ENCODE assay signal across 19 mouse cellular contexts in the genomic region with DNA sequence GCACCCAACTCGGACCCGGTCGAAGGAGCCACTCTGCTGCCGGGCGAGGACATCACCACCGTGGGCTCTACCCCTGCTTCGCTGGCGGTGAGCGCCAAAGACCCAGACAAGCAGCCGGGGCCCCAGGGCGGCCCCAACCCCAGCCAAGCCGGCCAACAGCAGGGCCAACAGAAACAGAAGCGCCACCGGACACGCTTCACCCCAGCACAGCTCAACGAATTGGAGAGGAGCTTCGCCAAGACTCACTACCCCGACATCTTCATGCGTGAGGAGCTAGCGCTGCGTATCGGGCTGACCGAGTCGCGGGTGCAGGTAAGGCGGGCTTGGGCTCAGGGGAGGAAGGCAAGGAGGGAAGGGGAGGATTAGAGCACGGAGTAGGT. TPM values are rescaled to one million over a fixed set of nuclear protein-coding genes. Genes with fewer than 3 reads are reported as not detected.
DNase-seq lines count a peak whose midpoint lies in the region; ATAC-seq and TF ChIP-seq lines count a peak whose summit lies in the region.
"Had no signal": no experiment of that assay in that cellular context is flagged by ENCODE, and none has a peak within 500 bp of the region (broad histone marks: within the 10 kb centered on the region; RNA-seq: fewer than 3 reads in every experiment).

No protein-coding gene starts in this region.

- 0 out of 2 replicates have a peak, but pooled peaks have one; percentile 12 for ATAC-seq in hindbrain, embryonic 13.5 days (ENCODE audit: low FRiP score)
- ATAC-seq in midbrain, embryonic 14.5 days (ENCODE audit: low FRiP score, low TSS enrichment), result no peak
- ATAC-seq: inflammation-experienced regulatory T-cells, adult 6 months had no signal

- peak; percentile 65 for DNase-seq in ES-CJ7 (ENCODE audit: low read depth, low spot score)
- peak; percentile 33 for DNase-seq in brain, embryonic 14.5 days (ENCODE audit: low read depth)
- peak; percentile 25 for DNase-seq in midbrain, embryonic 14.5 days
- no peak for DNase-seq in urinary bladder, adult 18-20 months (ENCODE audit: low spot score in 2 of 2)
- no peak for DNase-seq in gastrocnemius, postnatal 4 days (ENCODE audit: low spot score in 2 of 2)
- DNase-seq in left cerebral cortex, adult 8-10 months (ENCODE audit: low spot score in 2 of 2), result no peak
- no peak for DNase-seq in cerebellum, adult 9-10 months
- DNase-seq: adrenal gland, postnatal 36 days; cerebellum, adult 11 months; gastrocnemius, postnatal 14 days; kidney, postnatal 10 days; liver had no signal

- no peak for TF ChIP-seq POLR2A in brain, embryonic 14.5 days (IDR thresholded peaks at IDR 0.05; ENCODE audit: borderline replicate concordance, extremely low read depth, insufficient read depth, insufficient read length, poor library complexity, severe bottlenecking)

- under 1% methylated on average over 26 of the region's 27 CpGs for WGBS in hindbrain, embryonic 13.5 days
- under 1% methylated on average over 27 of the region's 27 CpGs for WGBS in midbrain, embryonic 14.5 days

- peak overlapping the region; percentile 38 for H3K4me3 ChIP-seq in hindbrain, embryonic 13.5 days
- H3K4me3 ChIP-seq in midbrain, embryonic 14.5 days (replicated peaks; ENCODE audit: low read depth, low read length), result peak overlapping the region; percentile 15; the same call in 1 of the 2 replicates
- H3K4me3 ChIP-seq: lung, embryonic 15.5 days; megakaryocyte, embryonic 14.5 days had no signal

- H3K27ac ChIP-seq in hindbrain, embryonic 13.5 days, result peak overlapping the region; percentile 81
- peak overlapping the region; percentile 57 for H3K27ac ChIP-seq in midbrain, embryonic 14.5 days (replicated peaks; ENCODE audit: low read depth, low read length)
- H3K27ac ChIP-seq: lung, embryonic 15.5 days had no signal

- H3K36me3 ChIP-seq in hindbrain, embryonic 13.5 days, result no peaks in the 10 kb centered on the region
- no peaks in the 10 kb centered on the region for H3K36me3 ChIP-seq in midbrain, embryonic 14.5 days (ENCODE audit: control insufficient read depth, insufficient read depth, low read length)
- H3K36me3 ChIP-seq: lung, embryonic 15.5 days had no signal

- peak overlapping the region; percentile 62 for H3K9ac ChIP-seq in hindbrain, embryonic 13.5 days
- H3K9ac ChIP-seq in midbrain, embryonic 14.5 days (replicated peaks; ENCODE audit: low read length), result peak overlapping the region; percentile 34; the same call in 1 of the 2 replicates
- H3K9ac ChIP-seq: lung, embryonic 15.5 days had no signal

- 0 out of 2 replicates have a peak overlapping the region, but pooled peaks have one; percentile 4 for H3K4me2 ChIP-seq in hindbrain, embryonic 13.5 days
- no peak overlapping the region for H3K4me2 ChIP-seq in midbrain, embryonic 14.5 days (ENCODE audit: low read length)
- H3K4me2 ChIP-seq: lung, embryonic 15.5 days had no signal

- H3K27me3 ChIP-seq in hindbrain, embryonic 13.5 days, result peaks cover 82% of the 10 kb centered on the region
- peaks cover 71% of the 10 kb centered on the region for H3K27me3 ChIP-seq in midbrain, embryonic 14.5 days (ENCODE audit: control insufficient read depth, insufficient read depth, low read length)

- no peak for TF ChIP-seq CTCF in brain, embryonic 14.5 days (IDR thresholded peaks at IDR 0.05; ENCODE audit: borderline replicate concordance, extremely low read depth, insufficient read depth, insufficient read length)

- peaks cover 8% of the 10 kb centered on the region for H3K4me1 ChIP-seq in hindbrain, embryonic 13.5 days (replicated peaks)
- no peaks in the 10 kb centered on the region for H3K4me1 ChIP-seq in midbrain, embryonic 14.5 days (ENCODE audit: control insufficient read depth, insufficient read depth, low read length)
- H3K4me1 ChIP-seq: lung, embryonic 15.5 days had no signal

- H3K9me3 ChIP-seq in hindbrain, embryonic 13.5 days, result no peaks in the 10 kb centered on the region
- H3K9me3 ChIP-seq in midbrain, embryonic 14.5 days (ENCODE audit: control insufficient read depth, low read length), result no peaks in the 10 kb centered on the region
- H3K9me3 ChIP-seq: lung, embryonic 15.5 days had no signal

RNA-seq across cellular contexts. Expression of a gene that starts 1.8 kb away (rescaled TPM):
- polyA plus RNA-seq in brain, embryonic 14.5 days (2012; rRNA removed), result 19.3 and 42.9 TPM in 2 replicates
- polyA plus RNA-seq in hindbrain, embryonic 13.5 days (2015; fragmentation: Nextera tagmentation; extraction: Ambion mirVana), result 10.0 and 14.1 TPM in 2 replicates
- 5.3 and 5.4 TPM in 2 replicates for polyA plus RNA-seq in midbrain, embryonic 14.5 days (2014; fragmentation: Nextera tagmentation; extraction: Ambion mirVana)
- not detected for total RNA-seq in gastrocnemius, postnatal 4 days (2021)
- total RNA-seq in left cerebral cortex, adult 8-10 months (2022), result under 1 TPM; 0.17 to 0.84 (median 0.39) TPM
- total RNA-seq: adrenal gland, postnatal 36 days; common myeloid progenitor, adult 5-6 weeks; gastrocnemius, postnatal 14 days had no signal
- polyA plus RNA-seq: heart, embryonic 14.5 days; inflammation-experienced regulatory T-cells, adult 6 months; lung, embryonic 15.5 days; testis, adult 2 months had no signal

Comparison
In these comparisons a context has a peak if more than half of its experiments do, and no peak if none do; other contexts are left out.
1. DNase-seq: peak in ES-CJ7 (single experiment), brain, embryonic 14.5 days (single experiment) and midbrain, embryonic 14.5 days (single experiment); none in urinary bladder, adult 18-20 months (0 of 2), gastrocnemius, postnatal 4 days (0 of 2), left cerebral cortex, adult 8-10 months (0 of 2) and cerebellum, adult 9-10 months (single experiment).